Mouse (Mus musculus) CD4-positive naive resting alpha-beta T cell, adult 76 days (primary cell): Measurements from ENCODE around the gene Vmn1r2. TPM values are rescaled to one million over a fixed set of nuclear protein-coding genes. Genes with fewer than 3 reads are reported as not detected.

Experiments used
- total RNA-seq: library from RNA; stranded (reverse); gene quantifications from one replicate; pipeline ENCODE4 v1.2.4, GENCODE M21; 2023

Vmn1r2 gene
- not detected for total RNA-seq

GRCm38 (mm10) chr4:3167020-3167419 lies at the start of gene Vmn1r2:
TSS of gene Vmn1r2 (plus strand) at chr4:3167320.

GRCm38 (mm10) chr4:3185258-3185657 lies 18.1 kb downstream of the Vmn1r2 start, which contains the start of gene Vmn1r3:
TSS of gene Vmn1r3 (minus strand) at chr4:3185358.

Other genes starting within 250 kb of the Vmn1r2 start
- gene Vmn1r3, start 18.0 kb downstream of the Vmn1r2 start, total RNA-seq, result not detected